17 mouse cellular contexts compared by ENCODE assay signal in the genomic region with DNA sequence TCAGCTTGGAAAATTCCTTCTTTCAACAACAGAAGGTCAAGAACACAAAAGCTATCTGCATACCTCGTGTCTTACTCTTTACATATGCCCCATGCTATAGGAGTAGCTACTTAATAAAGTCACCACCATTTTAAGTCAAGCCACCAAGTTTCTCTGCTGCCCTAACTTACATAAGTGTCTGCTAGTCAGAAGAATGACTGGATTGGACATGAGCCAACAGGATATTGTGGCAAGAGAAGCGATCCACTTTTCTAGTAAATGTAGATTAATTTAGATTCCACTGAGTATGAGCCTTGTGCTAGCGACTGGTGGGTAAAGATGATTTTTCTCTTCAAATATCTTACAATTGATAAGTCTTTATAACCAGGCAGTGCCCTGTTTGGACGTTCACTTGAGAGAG. TPM values are rescaled to one million over a fixed set of nuclear protein-coding genes. Genes with fewer than 3 reads are reported as not detected.
"Had no signal": no experiment of that assay in that cellular context is flagged by ENCODE, and none has a peak within 500 bp of the region (broad histone marks: within the 10 kb centered on the region; RNA-seq: fewer than 3 reads in every experiment).

No protein-coding gene starts in this region.

- H3K27ac ChIP-seq: layer of hippocampus, adult 2 months; left cerebral cortex, adult 2 months; limb, embryonic 10.5 days; liver, embryonic 15.5 days; macrophage; midbrain, embryonic 15.5 days; neural tube, embryonic 13.5 days had no signal

- H3K4me1 ChIP-seq: limb, embryonic 10.5 days; liver, embryonic 15.5 days; midbrain, embryonic 15.5 days; neural tube, embryonic 13.5 days had no signal

- H3K27me3 ChIP-seq: liver, embryonic 15.5 days; midbrain, embryonic 15.5 days; neural tube, embryonic 13.5 days had no signal

- H3K36me3 ChIP-seq: limb, embryonic 10.5 days; liver, embryonic 15.5 days; midbrain, embryonic 15.5 days; neural tube, embryonic 13.5 days had no signal

- DNase-seq: kidney, adult 18-20 months; kidney, postnatal 10 days; kidney, postnatal 4 days; lung, adult 2 months; right cerebral cortex, adult 18-20 months; right cerebral cortex, postnatal 25 days; thymus, postnatal 36 days had no signal

- H3K9me3 ChIP-seq: limb, embryonic 10.5 days; liver, embryonic 15.5 days; megakaryocyte, embryonic 14.5 days; midbrain, embryonic 15.5 days; neural tube, embryonic 13.5 days had no signal

- H3K9ac ChIP-seq: liver, embryonic 15.5 days; midbrain, embryonic 15.5 days; neural tube, embryonic 13.5 days had no signal

- H3K4me3 ChIP-seq: layer of hippocampus, adult 2 months; left cerebral cortex, adult 2 months; limb, embryonic 10.5 days; liver, embryonic 15.5 days; megakaryocyte, embryonic 14.5 days; midbrain, embryonic 15.5 days; neural tube, embryonic 13.5 days had no signal

RNA-seq across cellular contexts. Expression of gene Atg4a-ps, which starts 12.0 kb away (rescaled TPM):
- polyA plus RNA-seq: limb, embryonic 10.5 days; lung, adult 2 months; midbrain, embryonic 15.5 days; small intestine, adult 2 months had no signal

RNA-seq across cellular contexts. Expression of gene Syt6, which starts 58.8 kb away (rescaled TPM):
- total RNA-seq: monocyte, adult 5-6 weeks had no signal
- polyA plus RNA-seq: macrophage had no signal
